Mouse (Mus musculus) forebrain, embryonic 16.5 days (tissue): ENCODE results near the gene Akap2. TPM values are rescaled to one million over a fixed set of nuclear protein-coding genes. Genes with fewer than 3 reads are reported as not detected.

Experiments
- polyA plus RNA-seq: library from polyadenylated mRNA; unstranded; fragments of >200 nt; fragmentation: Nextera tagmentation; extraction: Ambion mirVana; gene quantifications from 2 replicates; pipeline ENCODE4 v1.2.1, GENCODE M21; 2015

The Akap2 gene
- polyA plus RNA-seq, 1 experiment from 2014 or later: 7.7 TPM

Other genes starting within 250 kb of the Akap2 start
- 6.4 and 7.6 TPM in 2 replicates for gene Pakap, start 149.5 kb upstream of the Akap2 start, polyA plus RNA-seq
- gene D630039A03Rik, start 198.6 kb downstream of the Akap2 start, polyA plus RNA-seq: not detected in 2 replicates
- gene Txn1, start 238.8 kb downstream of the Akap2 start, polyA plus RNA-seq: 261 and 274 TPM in 2 replicates